Mouse (Mus musculus) cerebellum, adult 11-12 months (tissue): ENCODE data around the gene Rai1.

Source experiments
- DNase-seq: peaks from one replicate; pipeline ENCODE4 v3.0.0; 2022

The Rai1 gene

GRCm38 (mm10) chr11:60104810-60105592, at the start of gene Rai1:
TSS of gene Rai1 (plus strand) at chr11:60105013.
- DNase-seq = peak; percentile 90

- no peak for DNase-seq
These were observed 48.3 kb upstream of the Rai1 start for GRCm38 (mm10) chr11:60056520-60056919.

- no peak for DNase-seq
These were observed 46.8 kb upstream of the Rai1 start for GRCm38 (mm10) chr11:60057987-60058386.

GRCm38 (mm10) chr11:60058441-60058840, 46.4 kb upstream of the Rai1 start:
- DNase-seq = no peak

- no peak for DNase-seq
These were observed 44.8 kb upstream of the Rai1 start for GRCm38 (mm10) chr11:60060026-60060425.

GRCm38 (mm10) chr11:60061504-60062006, 43.3 kb upstream of the Rai1 start:
- DNase-seq = no peak

- no peak for DNase-seq
These were observed 39.5 kb upstream of the Rai1 start for GRCm38 (mm10) chr11:60065267-60065666.

- DNase-seq = no peak
These were observed 37.2 kb upstream of the Rai1 start for GRCm38 (mm10) chr11:60067646-60068045.

- no peak for DNase-seq
These were observed 36.2 kb upstream of the Rai1 start for GRCm38 (mm10) chr11:60068631-60069030.

GRCm38 (mm10) chr11:60070599-60070998, 34.2 kb upstream of the Rai1 start:
- DNase-seq = peak; percentile 45

- DNase-seq = no peak
These were observed 33.6 kb upstream of the Rai1 start for GRCm38 (mm10) chr11:60071221-60071620.

GRCm38 (mm10) chr11:60073121-60073520, 31.7 kb upstream of the Rai1 start:
- DNase-seq = no peak

GRCm38 (mm10) chr11:60073936-60074502, 30.8 kb upstream of the Rai1 start:
- peak; percentile 80 for DNase-seq

GRCm38 (mm10) chr11:60076183-60076582, 28.6 kb upstream of the Rai1 start:
- no peak for DNase-seq

- DNase-seq = peak; percentile 64
These were observed 28.0 kb upstream of the Rai1 start for GRCm38 (mm10) chr11:60076790-60077189.

- DNase-seq = no peak
These were observed 20.2 kb upstream of the Rai1 start for GRCm38 (mm10) chr11:60084589-60084988.

GRCm38 (mm10) chr11:60086676-60087075, 18.1 kb upstream of the Rai1 start:
- DNase-seq = no peak

GRCm38 (mm10) chr11:60088947-60089346, 15.9 kb upstream of the Rai1 start:
- DNase-seq = peak; percentile 61

GRCm38 (mm10) chr11:60090696-60091421, 14.0 kb upstream of the Rai1 start:
- DNase-seq = no peak

GRCm38 (mm10) chr11:60091422-60091761, 13.4 kb upstream of the Rai1 start:
- DNase-seq = no peak

- DNase-seq = no peak
These were observed 11.6 kb upstream of the Rai1 start for GRCm38 (mm10) chr11:60093227-60093626.

- no peak for DNase-seq
These were observed 10.7 kb upstream of the Rai1 start for GRCm38 (mm10) chr11:60093984-60094587.
